Mouse (Mus musculus): ENCODE measurements around the gene Hmg20a. TPM values are rescaled to one million over a fixed set of nuclear protein-coding genes. Genes with fewer than 3 reads are reported as not detected.
A peak's percentile ranks its signal among the peaks of the same experiment; 100 is the strongest.

Gene Hmg20a
- polyA plus RNA-seq, 1 experiment from 2014 or later = 49.8 TPM

GRCm38 (mm10) chr9:56504511-56504910 lies 86.1 kb downstream of the Hmg20a start:
- Histone ChIP-seq H3K4me2 (ENCODE audit: low read depth, low read length) (no peak overlapping the region), H3K36me3 (ENCODE audit: control insufficient read depth, insufficient read depth, low read length) (no peaks in the 10 kb centered on the region), H3K27me3 (replicated peaks; ENCODE audit: control insufficient read depth, insufficient read depth, low read length) (no peaks in the 10 kb centered on the region), H3K9me3 (ENCODE audit: control insufficient read depth, low read length) (no peaks in the 10 kb centered on the region), H3K9ac (ENCODE audit: low read depth, low read length) (no peak overlapping the region), H3K27ac (replicated peaks; ENCODE audit: low read depth, low read length) (peak overlapping the region; percentile 99), H3K4me1 (ENCODE audit: control insufficient read depth, insufficient read depth, low read length) (peaks cover 62% of the 10 kb centered on the region), H3K4me3 (ENCODE audit: low read depth, low read length) (no peak overlapping the region)
- 30% methylated on average over 5 of the region's 5 CpGs for WGBS
- DNase-seq (ENCODE audit: low spot score) (no peak), ATAC-seq (ENCODE audit: low read depth) (no peak)

GRCm38 (mm10) chr9:56505083-56505792 lies 86.8 kb downstream of the Hmg20a start:
- ATAC-seq (ENCODE audit: low read depth) (no peak; the same call in 1 of the 2 replicates), DNase-seq (ENCODE audit: low spot score) (peak; percentile 82)
- no peaks in the 10 kb centered on the region for H3K36me3 ChIP-seq (ENCODE audit: control insufficient read depth, insufficient read depth, low read length)
- H3K4me1 ChIP-seq (ENCODE audit: control insufficient read depth, insufficient read depth, low read length) = peaks cover 62% of the 10 kb centered on the region
- no peaks in the 10 kb centered on the region for H3K9me3 ChIP-seq (ENCODE audit: control insufficient read depth, low read length)
- H3K27ac ChIP-seq (replicated peaks; ENCODE audit: low read depth, low read length) = peak overlapping the region; percentile 99
- H3K4me3 ChIP-seq (ENCODE audit: low read depth, low read length) = peak overlapping the region; percentile 39; the same call in 1 of the 2 replicates
- H3K9ac ChIP-seq (ENCODE audit: low read depth, low read length) = 0 out of 2 replicates have a peak overlapping the region, but pooled peaks have one; percentile 26
- H3K27me3 ChIP-seq (replicated peaks; ENCODE audit: control insufficient read depth, insufficient read depth, low read length) = no peaks in the 10 kb centered on the region
- H3K4me2 ChIP-seq (ENCODE audit: low read depth, low read length) = peak overlapping the region; percentile 69
- 27% methylated on average over 9 of the region's 9 CpGs for WGBS

- no peaks in the 10 kb centered on the region for H3K9me3 ChIP-seq (ENCODE audit: control insufficient read depth, low read length)
- no peaks in the 10 kb centered on the region for H3K27me3 ChIP-seq (replicated peaks; ENCODE audit: control insufficient read depth, insufficient read depth, low read length)
- no peaks in the 10 kb centered on the region for H3K36me3 ChIP-seq (ENCODE audit: control insufficient read depth, insufficient read depth, low read length)
- H3K4me1 ChIP-seq (ENCODE audit: control insufficient read depth, insufficient read depth, low read length) = peaks cover 54% of the 10 kb centered on the region
- peak overlapping the region; percentile 99 for H3K27ac ChIP-seq (replicated peaks; ENCODE audit: low read depth, low read length)
- WGBS = under 1% methylated on average over 30 of the region's 31 CpGs
- H3K9ac ChIP-seq (ENCODE audit: low read depth, low read length) = peak overlapping the region; percentile 64
- peak overlapping the region; percentile 39 for H3K4me3 ChIP-seq (ENCODE audit: low read depth, low read length)
- H3K4me2 ChIP-seq (ENCODE audit: low read depth, low read length) = peak overlapping the region; percentile 69
- ATAC-seq (ENCODE audit: low read depth) (peak; percentile 85), DNase-seq (ENCODE audit: low spot score) (peak; percentile 97)
These were observed 87.7 kb downstream of the Hmg20a start for GRCm38 (mm10) chr9:56505793-56506755.

DNA sequence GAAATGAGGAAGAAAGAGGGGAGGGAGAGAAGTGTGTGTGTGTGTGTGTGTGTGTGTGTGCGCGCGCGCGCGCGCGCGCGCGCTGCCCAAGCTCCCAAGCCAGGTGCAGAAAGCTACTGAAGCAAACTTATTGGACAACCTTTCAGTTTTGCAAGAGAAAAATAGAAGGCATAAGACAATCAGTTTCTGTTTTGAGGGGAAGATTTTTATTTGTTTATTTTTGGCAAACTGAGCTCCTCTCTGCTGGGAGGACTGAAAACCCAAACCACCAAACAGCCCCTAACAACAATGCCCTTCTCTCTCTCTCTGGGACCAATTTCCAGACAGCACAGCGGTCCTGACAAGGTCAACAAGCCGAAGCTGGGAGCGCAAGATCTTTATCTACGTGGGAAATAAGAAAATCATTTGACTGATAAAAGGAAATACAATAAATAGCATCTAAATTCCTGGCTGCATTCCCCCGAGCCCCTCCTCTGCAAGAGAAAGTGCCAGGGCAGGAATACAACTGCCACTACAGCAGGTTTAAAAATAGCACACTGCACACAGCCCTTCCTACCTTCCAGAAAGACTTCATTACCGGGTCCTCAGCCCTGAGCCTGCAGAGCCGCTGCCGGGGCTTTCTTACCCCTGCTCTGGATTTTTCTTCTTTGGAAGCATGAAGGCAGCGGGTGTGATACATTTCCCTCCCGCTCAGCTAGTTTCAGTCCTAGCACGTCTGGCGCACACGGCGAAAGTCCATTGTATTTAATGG lies 88.7 kb downstream of the Hmg20a start:
- Histone ChIP-seq H3K4me1 (ENCODE audit: control insufficient read depth, insufficient read depth, low read length) (peaks cover 45% of the 10 kb centered on the region), H3K4me2 (ENCODE audit: low read depth, low read length) (peak overlapping the region; percentile 69), H3K9ac (ENCODE audit: low read depth, low read length) (peak overlapping the region; percentile 64), H3K4me3 (ENCODE audit: low read depth, low read length) (peak overlapping the region; percentile 39), H3K27me3 (replicated peaks; ENCODE audit: control insufficient read depth, insufficient read depth, low read length) (no peaks in the 10 kb centered on the region), H3K36me3 (ENCODE audit: control insufficient read depth, insufficient read depth, low read length) (no peaks in the 10 kb centered on the region), H3K9me3 (ENCODE audit: control insufficient read depth, low read length) (no peaks in the 10 kb centered on the region), H3K27ac (replicated peaks; ENCODE audit: low read depth, low read length) (peak overlapping the region; percentile 99)
- no peak for ATAC-seq (ENCODE audit: low read depth)
- WGBS = 8% methylated on average over 23 of the region's 25 CpGs
- peak; percentile 79 for DNase-seq (ENCODE audit: low spot score)

DNA sequence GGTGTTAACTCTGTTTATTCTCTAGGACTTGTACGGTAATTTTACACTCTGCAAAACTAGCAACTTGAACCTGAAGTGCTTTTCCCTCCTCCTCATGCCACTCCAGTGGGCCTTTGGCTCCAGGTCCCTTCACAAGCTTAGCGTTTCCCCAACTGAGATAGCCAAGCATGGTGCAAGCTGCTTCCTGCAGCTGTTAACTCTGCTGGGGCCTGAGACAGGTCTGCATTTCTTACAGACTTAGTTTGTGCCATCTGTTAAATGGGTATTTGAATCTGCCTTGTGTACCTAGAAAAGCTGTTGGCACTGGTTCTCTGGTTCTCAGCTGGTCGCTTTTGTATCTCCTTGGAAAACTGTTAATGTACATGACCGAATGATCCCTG lies 89.3 kb downstream of the Hmg20a start:
- Histone ChIP-seq H3K4me3 (ENCODE audit: low read depth, low read length) (peak overlapping the region; percentile 39), H3K36me3 (ENCODE audit: control insufficient read depth, insufficient read depth, low read length) (no peaks in the 10 kb centered on the region), H3K9me3 (ENCODE audit: control insufficient read depth, low read length) (no peaks in the 10 kb centered on the region), H3K27ac (replicated peaks; ENCODE audit: low read depth, low read length) (peak overlapping the region; percentile 99), H3K9ac (ENCODE audit: low read depth, low read length) (peak overlapping the region; percentile 64), H3K4me2 (ENCODE audit: low read depth, low read length) (peak overlapping the region; percentile 69), H3K4me1 (ENCODE audit: control insufficient read depth, insufficient read depth, low read length) (peaks cover 41% of the 10 kb centered on the region), H3K27me3 (replicated peaks; ENCODE audit: control insufficient read depth, insufficient read depth, low read length) (no peaks in the 10 kb centered on the region)
- ATAC-seq (ENCODE audit: low read depth) (no peak), DNase-seq (ENCODE audit: low spot score) (no peak)
- 54% methylated on average over 4 of the region's 4 CpGs for WGBS

GRCm38 (mm10) chr9:56508835-56509451 lies 90.5 kb downstream of the Hmg20a start:
- Histone ChIP-seq H3K4me3 (ENCODE audit: low read depth, low read length) (no peak overlapping the region), H3K4me2 (ENCODE audit: low read depth, low read length) (no peak overlapping the region), H3K9me3 (ENCODE audit: control insufficient read depth, low read length) (no peaks in the 10 kb centered on the region), H3K4me1 (ENCODE audit: control insufficient read depth, insufficient read depth, low read length) (peaks cover 29% of the 10 kb centered on the region), H3K36me3 (ENCODE audit: control insufficient read depth, insufficient read depth, low read length) (no peaks in the 10 kb centered on the region), H3K9ac (ENCODE audit: low read depth, low read length) (no peak overlapping the region), H3K27ac (replicated peaks; ENCODE audit: low read depth, low read length) (no peak overlapping the region), H3K27me3 (replicated peaks; ENCODE audit: control insufficient read depth, insufficient read depth, low read length) (no peaks in the 10 kb centered on the region)
- DNase-seq (ENCODE audit: low spot score) (no peak), ATAC-seq (ENCODE audit: low read depth) (no peak)
- WGBS = 70% methylated on average over 11 of the region's 11 CpGs

GRCm38 (mm10) chr9:56510281-56510680 lies 91.9 kb downstream of the Hmg20a start:
- no peak for DNase-seq (ENCODE audit: low spot score)
- peaks cover 17% of the 10 kb centered on the region for H3K4me1 ChIP-seq (ENCODE audit: control insufficient read depth, insufficient read depth, low read length)
- no peak overlapping the region for H3K4me3 ChIP-seq (ENCODE audit: low read depth, low read length)
- ATAC-seq (ENCODE audit: low read depth) = no peak
- H3K4me2 ChIP-seq (ENCODE audit: low read depth, low read length) = no peak overlapping the region
- no peak overlapping the region for H3K27ac ChIP-seq (replicated peaks; ENCODE audit: low read depth, low read length)
- no peaks in the 10 kb centered on the region for H3K27me3 ChIP-seq (replicated peaks; ENCODE audit: control insufficient read depth, insufficient read depth, low read length)
- H3K9me3 ChIP-seq (ENCODE audit: control insufficient read depth, low read length) = no peaks in the 10 kb centered on the region
- H3K9ac ChIP-seq (ENCODE audit: low read depth, low read length) = no peak overlapping the region
- H3K36me3 ChIP-seq (ENCODE audit: control insufficient read depth, insufficient read depth, low read length) = no peaks in the 10 kb centered on the region
- 79% methylated on average over 2 of the region's 2 CpGs for WGBS

DNA sequence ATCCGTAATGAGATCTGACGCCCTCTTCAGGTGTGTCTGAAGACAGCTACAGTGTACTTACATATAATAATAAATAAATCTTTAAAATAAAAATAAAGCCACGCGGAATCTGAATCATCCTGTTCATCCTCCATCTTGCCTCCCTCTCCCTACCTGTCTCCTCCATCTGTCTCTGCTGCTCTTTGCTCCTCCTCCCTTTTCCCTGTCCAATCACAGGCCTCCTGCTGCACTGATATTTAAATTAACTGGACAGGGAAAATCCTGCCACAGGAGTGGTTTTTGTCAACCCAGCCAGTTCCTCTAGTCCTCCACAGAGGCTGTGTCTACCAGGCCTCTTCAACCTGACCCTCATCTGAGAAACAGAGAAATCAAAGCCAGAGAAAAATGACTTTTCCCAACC lies 94.1 kb downstream of the Hmg20a start:
- Histone ChIP-seq H3K9ac (ENCODE audit: low read depth, low read length) (no peak overlapping the region), H3K9me3 (ENCODE audit: control insufficient read depth, low read length) (no peaks in the 10 kb centered on the region), H3K27me3 (replicated peaks; ENCODE audit: control insufficient read depth, insufficient read depth, low read length) (no peaks in the 10 kb centered on the region), H3K27ac (replicated peaks; ENCODE audit: low read depth, low read length) (no peak overlapping the region), H3K4me2 (ENCODE audit: low read depth, low read length) (no peak overlapping the region), H3K4me3 (ENCODE audit: low read depth, low read length) (no peak overlapping the region), H3K36me3 (ENCODE audit: control insufficient read depth, insufficient read depth, low read length) (no peaks in the 10 kb centered on the region), H3K4me1 (ENCODE audit: control insufficient read depth, insufficient read depth, low read length) (peaks cover 5% of the 10 kb centered on the region)
- DNase-seq (ENCODE audit: low spot score) = no peak
- 84% methylated on average over 4 of the region's 4 CpGs for WGBS
- ATAC-seq (ENCODE audit: low read depth) = no peak

Data from embryonic facial prominence, embryonic 14.5 days (tissue).